Mouse (Mus musculus) heart, postnatal 0 days (tissue): ENCODE measurements around the gene Ncan. TPM values are rescaled to one million over a fixed set of nuclear protein-coding genes. Genes with fewer than 3 reads are reported as not detected.

Source experiments
- ATAC-seq: fragments of 200-750 bp; cut with Nextera tagmentation; 2 replicates; pipeline ENCODE4 v1.8.0; 2017; ENCODE audit warnings: low read depth, moderate number of reproducible peaks, moderate library complexity; ENCODE audit not compliant: insufficient read depth
- DNase-seq: peaks from one replicate; pipeline ENCODE4 v3.0.0-alpha.2; 2016; ENCODE audit warnings: low spot score
- H3K27ac ChIP-seq: fragments of 300-500 bp; sonication (generic); 2 replicates; pipeline ENCODE4 v1.5.1; 2014; ENCODE audit warnings: low read depth, mild to moderate bottlenecking
- H3K27me3 ChIP-seq: fragments of 300-500 bp; sonication (generic); 2 replicates; pipeline ENCODE4 v1.6.1; 2014; ENCODE audit warnings: low read length, mixed read lengths; ENCODE audit not compliant: control insufficient read depth, insufficient read depth
- H3K36me3 ChIP-seq: fragments of 300-500 bp; sonication (generic); replicated peaks from 2 replicates; pipeline ENCODE4 v1.6.1; 2014; ENCODE audit warnings: low read length, mixed read lengths; ENCODE audit not compliant: control insufficient read depth, insufficient read depth
- H3K4me1 ChIP-seq: fragments of 300-500 bp; sonication (generic); 2 replicates; pipeline ENCODE4 v1.6.1; 2014; ENCODE audit warnings: antibody characterized with exemption; ENCODE audit not compliant: control insufficient read depth, insufficient read depth
- H3K4me2 ChIP-seq: fragments of 300-500 bp; sonication (generic); 2 replicates; pipeline ENCODE4 v1.6.1; 2014; ENCODE audit warnings: low read depth, mild to moderate bottlenecking, low read length, moderate library complexity
- H3K4me3 ChIP-seq: fragments of 300-500 bp; sonication (generic); 2 replicates; pipeline ENCODE4 v1.5.1; 2014; ENCODE audit warnings: low read depth, low read length
- H3K9ac ChIP-seq: fragments of 300-500 bp; sonication (generic); replicated peaks from 2 replicates; pipeline ENCODE4 v1.6.1; 2014; ENCODE audit warnings: low read depth, low read length, mixed read lengths
- H3K9me3 ChIP-seq: fragments of 300-500 bp; sonication (generic); replicated peaks from 2 replicates; pipeline ENCODE4 v1.6.1; 2016; ENCODE audit warnings: low read length; ENCODE audit not compliant: control insufficient read depth
- CTCF ChIP-seq: IDR thresholded peaks from 2 replicates; pipeline ENCODE4 v1.5.1; 2016; ENCODE audit warnings: antibody characterized with exemption, control low read depth, low read depth
- EP300 ChIP-seq: IDR thresholded peaks from 2 replicates; pipeline ENCODE4 v1.6.1; 2016; ENCODE audit warnings: antibody characterized with exemption, low read depth
- WGBS: fragments of 180-500 bp; shearing (Covaris S2); extraction: QIAGEN DNeasy Blood & Tissue Kit; methylation state at CpG from one replicate; pipeline ENCODE4 v1.1.7; 2014; 5-methylcytosine and 5-hydroxymethylcytosine counted together
- polyA plus RNA-seq: library from polyadenylated mRNA; unstranded; fragments of >200 nt; fragmentation: Nextera tagmentation; extraction: Ambion mirVana; gene quantifications from 2 replicates; pipeline ENCODE4 v1.2.1, GENCODE M21; 2015
- total RNA-seq: library from RNA; depleted of rRNA; stranded (reverse); fragments of >200 nt; gene quantifications from 2 replicates; pipeline ENCODE4 v1.2.3, GENCODE M21; 2014; ENCODE audit warnings: low replicate concordance

The Ncan gene
- total and polyA plus RNA-seq, 2 experiments from 2014 or later: 0.10 TPM; not detected in 1

- Histone ChIP-seq H3K27me3 (peaks cover 95% of the 10 kb centered on the region), H3K9me3 (no peaks in the 10 kb centered on the region), H3K9ac (no peak overlapping the region), H3K4me2 (no peak overlapping the region), H3K36me3 (no peaks in the 10 kb centered on the region), H3K27ac (no peak overlapping the region), H3K4me3 (no peak overlapping the region), H3K4me1 (peaks cover 10% of the 10 kb centered on the region; the same call in 1 of the 2 replicates)
- no peak for ATAC-seq
- DNase-seq: no peak
- 10% methylated on average over 7 of the region's 7 CpGs for WGBS
- no peak for TF ChIP-seq EP300
- no peak for TF ChIP-seq CTCF
Observed at GRCm38 (mm10) chr8:70087237-70087636, 33.4 kb downstream of the Ncan start.

DNA sequence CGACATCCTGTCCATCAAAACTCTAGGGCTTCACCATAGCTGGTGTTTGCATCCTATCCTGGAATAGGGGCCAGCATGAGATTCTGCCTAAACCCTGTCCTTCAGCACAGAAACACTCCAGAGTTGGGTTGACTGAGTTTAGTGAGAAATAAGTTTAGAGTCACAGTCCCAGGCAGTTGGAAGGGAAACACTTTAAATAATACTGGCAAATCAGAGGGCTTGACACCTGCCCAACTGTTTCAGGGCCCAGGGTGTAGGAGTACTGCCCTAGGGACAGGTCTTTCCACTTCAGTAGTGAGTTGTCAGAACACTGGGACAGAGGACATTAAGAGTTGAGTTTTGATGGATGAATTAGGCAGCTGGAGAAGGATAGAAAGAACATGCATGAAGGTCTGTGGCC lies 34.5 kb downstream of the Ncan start:
- ATAC-seq (no peak), DNase-seq (no peak)
- H3K4me1 ChIP-seq: peaks cover 10% of the 10 kb centered on the region; the same call in 1 of the 2 replicates
- no peak overlapping the region for H3K4me3 ChIP-seq
- no peak overlapping the region for H3K9ac ChIP-seq
- no peak for TF ChIP-seq EP300
- no peak for TF ChIP-seq CTCF
- no peak overlapping the region for H3K4me2 ChIP-seq
- no peaks in the 10 kb centered on the region for H3K9me3 ChIP-seq
- H3K27ac ChIP-seq: no peak overlapping the region
- peaks cover 89% of the 10 kb centered on the region for H3K27me3 ChIP-seq
- WGBS: 48% methylated on average over 1 of the region's 1 CpGs
- no peaks in the 10 kb centered on the region for H3K36me3 ChIP-seq

DNA sequence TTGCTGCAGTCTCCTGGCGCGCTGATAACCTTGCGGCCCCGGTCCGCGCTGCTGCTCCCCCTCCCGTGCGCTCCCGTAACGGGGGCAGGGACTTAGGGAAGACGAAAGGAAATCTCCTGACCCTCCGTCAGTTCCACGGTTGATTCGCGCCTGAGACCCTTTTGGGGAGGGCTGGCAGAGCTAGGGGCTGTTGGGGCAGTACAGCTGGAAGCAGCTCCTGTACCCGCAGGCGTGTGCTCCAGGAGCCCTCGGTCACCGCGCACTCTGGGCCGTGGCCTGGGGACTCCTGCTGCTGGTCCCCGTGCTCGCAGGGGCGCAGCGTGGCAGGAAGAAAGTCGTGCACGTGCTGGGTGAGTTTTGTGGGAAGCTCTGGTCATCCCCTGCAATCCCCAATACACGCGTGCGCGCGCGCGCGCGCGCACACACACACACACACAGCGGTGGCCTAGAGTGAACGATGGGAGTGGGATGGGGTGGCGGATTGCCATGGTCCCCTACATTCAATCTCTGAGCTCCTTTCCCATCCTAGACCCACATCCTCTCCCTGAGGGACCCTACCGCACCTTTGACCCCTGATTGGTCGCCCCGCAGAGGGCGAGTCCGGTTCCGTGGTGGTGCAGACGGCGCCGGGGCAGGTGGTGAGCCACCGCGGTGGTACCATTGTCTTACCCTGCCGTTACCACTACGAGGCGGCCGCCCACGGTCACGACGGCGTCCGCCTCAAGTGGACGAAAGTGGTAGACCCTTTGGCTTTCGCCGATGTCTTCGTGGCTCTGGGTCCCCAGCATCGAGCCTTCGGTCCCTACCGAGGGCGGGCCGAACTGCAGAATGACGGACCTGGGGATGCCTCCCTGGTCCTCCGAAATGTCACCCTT lies 36.2 kb downstream of the Ncan start:
- 0 out of 2 replicates have a peak, but pooled peaks have one; percentile 4 for TF ChIP-seq CTCF
- TF ChIP-seq EP300: no peak
- 2% methylated on average over 71 of the region's 71 CpGs for WGBS
- no peaks in the 10 kb centered on the region for H3K9me3 ChIP-seq
- H3K4me3 ChIP-seq: peak overlapping the region; percentile 43
- ATAC-seq (no peak), DNase-seq (no peak)
- H3K9ac ChIP-seq: no peak overlapping the region
- peak overlapping the region; percentile 75 for H3K4me2 ChIP-seq
- no peaks in the 10 kb centered on the region for H3K36me3 ChIP-seq
- H3K27me3 ChIP-seq: peaks cover 73% of the 10 kb centered on the region
- peaks cover 10% of the 10 kb centered on the region; the same call in 1 of the 2 replicates for H3K4me1 ChIP-seq
- no peak overlapping the region for H3K27ac ChIP-seq

DNA sequence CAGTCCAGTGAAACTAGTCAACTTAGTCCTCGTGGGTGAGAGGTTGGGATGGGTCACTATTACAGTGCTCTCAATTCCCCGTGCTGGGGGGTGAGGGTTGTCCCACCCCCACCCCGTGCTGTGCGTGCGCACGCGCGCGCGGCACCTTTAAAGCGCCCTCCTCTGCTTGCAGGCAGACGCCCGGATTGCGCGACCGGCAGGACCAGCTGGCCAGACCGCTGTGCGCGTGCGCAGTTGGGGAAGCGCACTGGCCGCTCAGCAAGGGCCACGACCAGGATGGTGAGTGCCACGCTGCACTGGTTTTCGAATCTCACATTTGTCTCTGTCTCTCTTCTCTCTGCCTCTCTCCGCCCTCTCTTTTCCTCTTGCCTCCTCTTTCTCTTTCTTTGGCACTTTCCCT lies 37.4 kb downstream of the Ncan start, which contains the start of gene Hapln4:
Gene Hapln4, plus strand, starts transcription at position 173 of the 400 bp plus-strand sequence.
- no peak within 1 kb of the TSS for H3K27ac ChIP-seq
- peaks cover 61% of the 10 kb centered on the region for H3K27me3 ChIP-seq
- H3K9me3 ChIP-seq: no peaks in the 10 kb centered on the region
- 1% methylated on average over 26 of the region's 26 CpGs for WGBS
- H3K4me2 ChIP-seq: peak within 1 kb of the TSS; percentile 75
- H3K4me3 ChIP-seq: peak within 1 kb of the TSS; percentile 43
- H3K4me1 ChIP-seq: peaks cover 10% of the 10 kb centered on the region; the same call in 1 of the 2 replicates
- TF ChIP-seq CTCF (no peak), EP300 (no peak)
- H3K9ac ChIP-seq: no peak within 1 kb of the TSS
- no peaks in the 10 kb centered on the region for H3K36me3 ChIP-seq
- DNase-seq (peak; percentile 11), ATAC-seq (0 out of 2 replicates have a peak, but pooled peaks have one; percentile 47)

- TF ChIP-seq CTCF (no peak), EP300 (no peak)
- peaks cover 48% of the 10 kb centered on the region for H3K27me3 ChIP-seq
Observed at GRCm38 (mm10) chr8:70081976-70082375, 38.7 kb downstream of the Ncan start.

More at GRCm38 (mm10) chr8:70081976-70082375, 38.7 kb downstream of the Ncan start:
- ATAC-seq (no peak), DNase-seq (no peak)
- no peak overlapping the region for H3K9ac ChIP-seq
- no peaks in the 10 kb centered on the region for H3K9me3 ChIP-seq
- no peak overlapping the region for H3K4me2 ChIP-seq
- WGBS: 72% methylated on average over 2 of the region's 2 CpGs
- peaks cover 10% of the 10 kb centered on the region; the same call in 1 of the 2 replicates for H3K4me1 ChIP-seq
- no peak overlapping the region for H3K4me3 ChIP-seq
- no peaks in the 10 kb centered on the region for H3K36me3 ChIP-seq
- H3K27ac ChIP-seq: no peak overlapping the region
